Mouse (Mus musculus) hematopoietic stem cell, adult 5-6 weeks (primary cell): ENCODE results near the gene Sptbn1. TPM values are rescaled to one million over a fixed set of nuclear protein-coding genes. Genes with fewer than 3 reads are reported as not detected.

Experiments used
- ATAC-seq, 2 experiments: fragments of 125-278 bp in 1 of 2; replicated peaks in 1 of 2; 2 replicates each; pipeline ENCODE4 v1.8.0; 2016 to 2017; ENCODE audit warnings: inconsistent platforms in 2 of 2, mild to moderate bottlenecking in 2 of 2, moderate number of reproducible peaks in 2 of 2, low read depth in 1 of 2, moderate TSS enrichment in 1 of 2; ENCODE audit not compliant: low FRiP score in 2 of 2, poor library complexity in 2 of 2, severe bottlenecking in 2 of 2, insufficient read depth in 1 of 2, low TSS enrichment in 1 of 2
- total RNA-seq: library from RNA; stranded (forward); fragments of 172-1452, 232-1000 nt; gene quantifications from 2 replicates; pipeline ENCODE4 v1.2.3, GENCODE M21; 2017

Gene Sptbn1
- total RNA-seq: 173 and 207 TPM in 2 replicates

GRCm38 (mm10) chr11:30267892-30268647, at the start of gene Sptbn1:
Sptbn1 (minus strand) TSS chr11:30268175.
- peak; percentile 47 to 70 for ATAC-seq

GRCm38 (mm10) chr11:30294279-30294678, 26.3 kb upstream of the Sptbn1 start:
- ATAC-seq: no peak

GRCm38 (mm10) chr11:30292221-30293160, 24.5 kb upstream of the Sptbn1 start:
- ATAC-seq: no peak

GRCm38 (mm10) chr11:30291155-30291554, 23.2 kb upstream of the Sptbn1 start:
- no peak for ATAC-seq

GRCm38 (mm10) chr11:30289470-30290431, 21.8 kb upstream of the Sptbn1 start:
- no peak for ATAC-seq

GRCm38 (mm10) chr11:30288075-30288474, 20.1 kb upstream of the Sptbn1 start:
- no peak for ATAC-seq

- no peak for ATAC-seq
Measured at GRCm38 (mm10) chr11:30283710-30284109, 15.7 kb upstream of the Sptbn1 start.

GRCm38 (mm10) chr11:30281096-30281495, 13.1 kb upstream of the Sptbn1 start:
- no peak for ATAC-seq

GRCm38 (mm10) chr11:30279278-30279677, 11.3 kb upstream of the Sptbn1 start:
- ATAC-seq: no peak

GRCm38 (mm10) chr11:30275436-30276031, 7.6 kb upstream of the Sptbn1 start:
- ATAC-seq: no peak

GRCm38 (mm10) chr11:30269524-30269923, 1.5 kb upstream of the Sptbn1 start:
- no peak for ATAC-seq

- no peak for ATAC-seq
Measured at GRCm38 (mm10) chr11:30268648-30269375, 837 bp upstream of the Sptbn1 start.

- ATAC-seq: peak; percentile 66 to 74
Measured at GRCm38 (mm10) chr11:30267036-30267891, 711 bp downstream of the Sptbn1 start.

- no peak for ATAC-seq
Measured at GRCm38 (mm10) chr11:30266691-30267035, 1.3 kb downstream of the Sptbn1 start.

- ATAC-seq: no peak
Measured at GRCm38 (mm10) chr11:30265666-30266065, 2.3 kb downstream of the Sptbn1 start.

GRCm38 (mm10) chr11:30263627-30264026, 4.3 kb downstream of the Sptbn1 start:
- no peak for ATAC-seq
